Mouse (Mus musculus): ENCODE measurements around the gene Slc4a4.
"Not testable (repeated sequence)": the region's sequence is repeated elsewhere in the genome, so short reads cannot be mapped to it uniquely, and the experiment has no call there.

Slc4a4 gene

DNA sequence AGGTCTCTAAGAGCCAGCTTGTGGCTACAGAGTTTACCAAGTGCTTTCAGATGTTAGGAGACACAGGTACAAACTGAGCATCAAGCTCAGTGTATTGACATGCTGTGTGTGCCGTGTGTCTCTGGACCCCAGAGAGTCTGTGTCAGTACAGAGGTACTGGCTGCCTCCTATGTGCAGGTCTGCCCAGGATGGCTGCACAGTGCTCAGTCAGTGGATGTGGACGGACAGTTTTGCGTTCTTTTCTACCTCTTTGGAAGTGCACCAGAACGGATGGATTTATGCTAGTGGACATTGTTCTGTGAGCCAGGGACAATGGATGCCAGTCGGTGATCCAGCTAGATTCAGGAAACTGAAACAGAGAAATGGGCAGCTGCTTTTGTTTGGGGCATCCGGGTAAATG lies 72.8 kb downstream of the Slc4a4 start:
- no peak for DNase-seq (ENCODE audit: low spot score in 2 of 2)

DNA sequence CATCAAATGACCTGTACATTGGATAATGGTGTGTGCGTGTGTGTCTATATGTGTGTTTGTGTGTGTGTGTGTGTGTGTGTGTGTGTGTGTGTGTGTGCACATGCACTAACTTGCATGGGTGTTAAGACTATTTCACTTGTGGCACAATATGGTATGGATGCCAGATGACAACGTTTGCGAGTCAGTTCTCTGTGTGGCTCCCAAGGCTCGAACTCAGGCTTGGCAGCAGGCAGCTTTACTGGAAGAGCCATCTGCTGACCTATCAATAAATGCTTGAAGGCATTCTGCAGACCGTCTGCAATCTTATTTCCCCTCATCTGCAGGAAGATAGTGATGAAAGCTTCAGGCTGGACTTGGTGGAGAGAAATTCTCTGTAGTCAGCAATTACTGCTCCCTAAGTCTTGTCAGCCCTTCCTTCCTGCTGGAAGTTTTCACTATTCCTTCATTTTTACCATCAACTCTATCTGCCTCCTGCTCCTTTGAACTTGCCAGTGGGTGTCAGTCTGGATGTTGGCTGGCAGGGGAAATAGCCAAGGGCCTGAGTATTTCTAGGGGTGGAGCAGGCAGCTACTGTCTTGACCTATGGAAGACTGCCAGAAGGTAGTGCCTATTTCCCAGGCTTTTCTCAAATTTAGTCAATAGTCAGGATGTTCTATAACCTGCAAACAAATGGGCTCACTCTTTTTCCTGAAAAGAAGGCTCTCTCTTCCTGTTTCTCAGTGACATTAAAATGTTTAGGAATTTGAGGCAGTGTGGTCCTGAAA lies 73.9 kb downstream of the Slc4a4 start:
- no peak for DNase-seq (ENCODE audit: low spot score in 2 of 2)

DNA sequence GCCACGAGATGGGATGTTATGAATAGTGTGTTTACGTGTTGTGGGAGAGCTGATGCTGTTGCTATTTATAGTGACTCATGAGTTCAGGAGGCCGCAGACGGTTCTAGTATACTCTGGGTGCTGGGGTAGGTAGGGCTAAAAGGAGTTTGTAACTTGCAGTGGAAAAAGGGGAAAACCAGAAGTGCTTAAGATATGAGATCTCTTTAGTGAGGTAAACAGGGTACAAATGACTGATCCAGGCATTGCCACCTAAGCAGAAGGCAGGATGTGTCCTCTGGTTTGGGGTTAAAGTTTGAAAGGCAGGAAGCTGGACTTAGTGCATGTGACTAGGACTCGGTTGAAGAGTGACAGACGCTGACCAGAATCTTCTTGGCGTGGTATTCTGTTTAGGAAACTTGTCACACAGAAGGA lies 74.7 kb downstream of the Slc4a4 start:
- DNase-seq (ENCODE audit: low spot score in 2 of 2) = peak in 1 of 2 experiments; percentile 34

DNA sequence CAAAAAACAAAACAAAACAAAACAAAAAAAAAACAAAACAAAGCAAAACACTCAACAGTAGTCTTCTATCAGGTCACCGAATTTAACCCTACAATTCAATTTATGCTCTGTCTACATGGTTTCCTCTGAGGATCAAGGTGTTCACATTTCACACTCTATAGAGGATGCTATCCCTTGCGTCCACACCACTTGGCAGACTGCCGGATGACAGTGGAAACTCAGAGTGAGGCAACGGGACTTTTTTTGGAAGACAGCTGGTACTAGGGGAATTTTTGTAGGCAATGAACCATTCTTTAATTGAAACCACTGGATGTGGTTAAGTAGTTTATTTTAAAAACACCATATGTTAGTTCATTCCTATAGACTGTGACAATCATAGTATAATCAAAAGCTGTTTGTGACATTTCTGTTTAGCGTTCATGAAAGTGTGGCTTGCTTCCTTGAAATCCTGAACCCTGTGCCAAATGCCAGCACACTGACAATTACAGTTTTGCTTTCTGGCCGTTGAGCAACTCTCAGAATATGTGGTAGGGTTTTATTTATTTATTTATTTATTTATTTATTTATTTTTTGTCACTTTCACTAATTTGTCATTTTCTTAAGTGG lies 78.2 kb downstream of the Slc4a4 start:
- DNase-seq (ENCODE audit: low spot score in 2 of 2) = no peak

DNA sequence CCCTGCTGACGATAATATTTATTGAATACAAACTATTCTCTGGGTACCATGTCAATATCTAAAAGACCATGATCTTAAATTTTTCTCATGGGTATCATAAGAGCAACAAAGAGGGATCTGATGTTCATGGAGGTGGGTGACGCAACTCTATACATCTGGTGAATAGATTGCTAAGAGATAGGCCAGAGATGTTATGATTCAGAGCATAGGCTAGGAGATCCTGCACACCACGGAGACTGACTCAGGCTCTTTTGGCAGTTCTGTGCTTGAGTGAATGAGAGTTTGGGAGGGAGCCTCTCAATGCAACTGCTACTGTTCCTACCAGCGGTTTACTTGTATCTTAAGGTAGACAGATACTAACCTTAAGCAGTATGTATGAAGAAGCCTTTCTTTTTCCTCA lies 79.9 kb downstream of the Slc4a4 start:
- no peak for DNase-seq (ENCODE audit: low spot score in 2 of 2)

DNA sequence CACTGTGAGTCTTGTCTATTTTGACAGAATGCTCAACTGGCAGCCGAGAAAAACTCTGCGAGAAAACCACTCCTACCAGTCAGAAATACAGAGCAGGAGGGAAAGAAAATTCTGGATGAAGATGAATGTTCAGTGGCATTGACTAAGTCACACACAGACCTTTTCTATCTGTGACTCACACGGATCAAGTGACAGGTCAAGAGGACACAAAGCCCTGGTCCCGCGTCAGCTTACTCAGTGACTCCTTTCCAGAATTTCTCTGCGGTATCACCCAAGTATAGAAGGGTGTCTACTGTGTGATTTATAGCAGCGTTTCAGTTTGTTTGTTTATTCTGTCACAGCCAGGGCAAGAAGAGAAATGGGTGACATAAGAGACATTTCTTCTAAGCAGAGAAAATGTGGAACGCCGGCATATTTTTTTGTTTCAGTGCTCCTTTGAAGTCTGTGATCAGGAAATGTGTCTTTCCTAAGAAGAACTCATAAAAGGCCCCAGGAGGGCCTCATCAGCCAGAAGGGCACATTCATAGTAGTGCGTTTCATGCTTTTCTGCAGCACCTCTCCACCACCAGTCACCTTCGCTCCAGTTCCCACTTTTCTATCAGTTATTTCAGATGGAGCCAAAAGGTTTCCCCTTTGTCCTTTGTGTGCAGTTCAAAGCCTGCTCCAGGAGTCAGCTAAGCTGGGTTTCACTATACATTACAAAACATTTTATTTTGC lies 82.5 kb downstream of the Slc4a4 start:
- DNase-seq (ENCODE audit: low spot score in 2 of 2) = no peak

DNA sequence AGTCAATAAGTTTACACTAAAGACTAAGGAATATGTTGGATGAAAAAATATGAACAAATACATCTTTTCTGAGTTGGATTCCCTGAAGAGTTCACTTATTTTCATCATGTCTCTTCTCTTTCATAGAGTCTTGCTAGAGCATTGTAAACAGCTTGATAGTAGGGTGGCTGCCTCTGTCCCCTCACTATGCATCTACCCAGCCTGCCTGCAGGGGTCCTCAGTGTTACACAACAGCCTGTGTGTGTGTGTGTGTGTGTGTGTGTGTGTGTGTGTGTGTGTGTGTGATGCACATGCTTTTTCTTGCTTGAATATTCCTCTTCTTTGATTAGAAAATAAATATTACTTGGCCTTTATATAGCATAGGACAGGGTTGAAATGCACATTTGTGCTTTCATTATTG lies 84.9 kb downstream of the Slc4a4 start:
- no peak for DNase-seq (ENCODE audit: low spot score in 2 of 2)

DNA sequence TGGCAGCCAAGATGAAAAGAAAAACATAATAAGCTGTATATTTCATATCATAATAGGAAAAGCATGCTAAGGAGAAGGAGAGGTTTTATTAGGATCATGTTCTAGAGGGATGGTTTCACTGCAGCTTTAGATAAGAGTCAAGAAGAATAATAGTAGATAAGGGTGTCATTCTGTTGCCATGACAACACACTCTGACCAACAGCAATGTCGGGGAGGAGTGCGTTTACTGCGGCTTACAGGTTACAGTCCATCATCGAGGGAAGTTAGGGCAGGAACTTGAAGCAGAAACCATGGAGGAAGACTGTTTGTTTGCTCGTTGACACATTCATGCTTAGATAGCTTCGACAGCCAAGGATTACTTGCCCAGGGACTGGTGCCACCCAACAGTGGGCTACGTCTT lies 85.7 kb downstream of the Slc4a4 start:
- no peak for DNase-seq (ENCODE audit: low spot score in 2 of 2)

DNA sequence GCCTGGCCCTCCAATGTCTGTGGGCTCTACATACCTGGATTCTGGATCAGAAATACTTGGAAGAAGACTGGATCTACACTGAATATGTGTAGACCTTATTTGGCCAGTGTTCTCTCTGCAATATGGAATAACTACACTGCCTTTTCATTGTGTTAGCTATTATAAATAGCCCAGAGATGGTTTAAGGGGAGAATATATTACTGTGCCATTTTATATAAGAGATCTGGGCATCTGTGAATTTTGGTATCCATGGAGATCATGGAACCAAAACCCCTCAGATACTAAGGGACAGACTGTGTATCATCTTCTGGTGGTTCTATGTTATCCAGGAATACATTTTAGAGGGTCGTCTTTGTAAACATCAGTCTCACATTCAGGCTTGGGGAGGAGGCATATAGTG lies 86.5 kb downstream of the Slc4a4 start:
- no peak for DNase-seq (ENCODE audit: low spot score in 2 of 2)

DNA sequence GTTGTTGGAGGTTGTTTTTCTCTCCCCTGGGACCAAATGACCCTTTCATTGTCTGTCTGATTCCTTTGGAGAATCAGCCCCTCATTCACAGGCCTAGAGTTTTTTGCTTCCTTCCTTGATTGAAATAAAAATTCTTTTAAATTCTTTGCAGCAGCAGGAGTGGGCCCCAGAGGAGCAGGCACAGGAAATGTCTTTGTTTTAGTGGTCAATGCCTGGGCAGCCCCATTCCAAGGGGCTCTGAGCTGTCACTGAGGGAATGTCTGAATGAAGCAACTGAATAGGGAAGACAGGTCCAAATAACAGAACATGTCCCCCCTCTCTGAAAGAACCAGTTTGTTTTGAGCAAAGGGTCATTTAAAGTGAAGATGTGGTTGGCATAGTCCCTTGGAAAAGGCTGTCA lies 89.1 kb downstream of the Slc4a4 start:
- no peak for DNase-seq (ENCODE audit: low spot score in 2 of 2)

DNA sequence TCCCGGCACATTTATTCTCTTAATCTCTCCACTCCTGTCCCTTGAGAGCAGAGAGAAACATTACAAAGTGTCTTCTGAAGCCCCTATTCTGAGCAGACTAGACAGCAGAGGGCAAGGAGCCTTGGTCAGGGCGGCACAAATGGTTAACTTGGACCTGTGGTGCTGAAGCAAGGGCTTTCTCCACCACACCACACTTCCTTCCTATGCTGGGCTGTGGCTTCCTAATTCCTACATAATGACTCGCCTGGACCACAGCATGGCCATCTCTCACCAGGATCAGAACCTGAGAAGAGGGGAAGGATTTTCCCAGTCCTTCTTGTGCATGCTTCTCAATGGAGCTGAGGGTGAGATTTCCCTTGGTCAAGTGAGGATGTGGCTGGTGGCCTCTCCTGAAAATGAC lies 89.8 kb downstream of the Slc4a4 start:
- no peak for DNase-seq (ENCODE audit: low spot score in 2 of 2)

DNA sequence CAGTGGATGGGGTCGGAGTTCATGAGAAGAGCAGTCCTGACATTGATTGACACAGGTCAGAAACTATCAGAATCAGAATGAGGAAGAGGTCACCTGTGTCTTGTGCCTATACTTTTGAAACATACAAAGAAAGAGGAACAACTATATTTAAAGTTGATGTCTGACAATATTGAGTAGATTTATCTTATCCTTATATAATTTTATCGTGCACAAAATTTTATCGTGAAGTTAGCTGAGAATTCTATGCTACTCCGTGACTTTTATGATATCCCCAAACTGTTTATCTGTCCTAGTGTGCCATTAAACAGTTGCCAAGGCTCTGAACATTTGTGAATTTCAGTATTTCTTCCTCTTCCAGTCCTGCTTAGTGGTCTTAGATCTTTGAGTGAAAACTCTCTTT lies 94.1 kb downstream of the Slc4a4 start:
- no peak for DNase-seq (ENCODE audit: low spot score in 2 of 2)

DNA sequence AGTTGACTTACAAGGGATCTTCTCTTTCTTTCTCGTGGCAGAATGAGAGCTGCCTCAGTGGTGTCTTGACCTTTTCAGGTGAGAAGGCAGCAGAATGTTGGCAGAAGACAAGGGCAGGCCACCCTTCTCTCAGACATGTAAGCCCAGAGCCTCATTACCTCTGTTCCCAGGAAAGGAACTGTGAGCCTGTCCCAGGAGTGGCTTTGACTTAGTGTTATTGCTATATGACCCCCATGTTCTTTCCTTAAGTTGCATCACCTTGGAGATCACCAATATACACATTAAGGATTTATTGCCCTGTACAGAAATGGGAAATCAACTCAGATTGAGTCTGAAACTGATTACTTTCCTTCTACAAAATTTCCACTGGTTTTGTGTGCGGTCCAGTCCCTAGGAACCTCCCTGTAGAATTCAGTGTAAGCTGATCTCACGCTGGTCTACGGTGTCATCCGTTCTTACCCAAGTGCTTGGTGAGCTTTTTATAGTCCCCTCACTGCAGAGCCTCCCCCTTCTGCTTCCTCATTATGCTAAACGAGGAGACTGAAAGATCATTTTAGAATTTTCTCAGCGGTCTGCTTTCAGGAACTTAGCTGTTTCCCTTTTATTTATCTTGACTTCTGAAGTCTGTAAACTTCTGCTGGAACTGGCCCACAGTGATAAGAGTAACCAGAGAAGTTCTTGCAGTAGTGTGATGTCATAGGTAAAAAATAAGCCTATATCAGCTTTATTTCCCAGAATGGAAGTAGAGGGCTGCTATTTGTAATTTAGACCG lies 94.8 kb downstream of the Slc4a4 start:
- peak; percentile 31 to 35 for DNase-seq (ENCODE audit: low spot score in 2 of 2)

DNA sequence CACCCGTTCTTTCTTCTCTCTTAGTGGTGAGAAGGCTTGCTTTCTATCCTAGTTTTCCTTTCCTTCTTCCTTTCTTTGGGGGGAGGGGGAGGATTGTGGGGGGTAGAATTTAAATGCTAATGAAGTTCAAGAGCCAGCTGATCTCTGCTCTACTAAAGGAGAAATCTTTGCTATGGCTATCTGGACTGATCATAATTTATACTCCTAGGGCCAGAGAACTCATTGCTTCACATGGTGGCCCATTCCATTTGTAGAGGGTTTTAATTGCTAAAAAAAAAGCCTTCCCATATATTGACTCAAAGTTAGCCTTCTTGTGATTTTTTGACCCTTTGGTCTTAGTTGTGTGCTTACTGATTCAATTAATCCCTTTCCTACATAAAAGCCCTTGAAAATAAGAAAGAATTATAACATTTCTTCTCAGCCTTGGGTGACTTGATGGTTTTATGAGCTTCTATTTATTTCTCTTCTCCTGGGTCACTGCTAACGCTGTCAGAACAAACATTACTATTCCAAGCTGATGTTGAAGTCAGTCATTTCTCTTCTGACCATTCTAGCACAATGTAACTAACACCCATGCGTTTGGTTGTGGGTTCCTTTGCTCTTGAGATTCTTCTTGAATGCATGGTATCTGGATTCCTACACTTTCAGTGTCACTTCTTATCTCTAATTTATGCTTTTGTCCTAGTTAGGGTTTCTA lies 95.6 kb downstream of the Slc4a4 start:
- DNase-seq (ENCODE audit: low spot score in 2 of 2) = no peak

DNA sequence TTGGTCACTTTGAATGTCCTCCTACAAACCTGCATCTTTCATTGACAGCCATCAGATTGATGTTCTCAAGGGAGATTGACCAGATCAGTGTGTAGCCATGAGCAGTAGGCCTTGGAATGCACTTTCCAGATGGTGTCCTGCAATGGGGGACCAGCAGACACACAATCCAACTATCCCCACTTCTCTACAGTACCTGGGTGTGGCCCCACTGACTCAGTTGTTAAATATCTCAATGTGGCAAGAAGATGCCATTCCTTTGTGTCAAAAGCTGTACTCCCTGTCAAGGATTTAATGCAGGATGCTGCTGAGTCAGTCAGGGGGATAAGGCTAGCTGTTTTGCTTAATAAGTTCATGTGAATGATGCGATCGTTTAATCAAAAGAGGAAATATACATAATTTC lies 96.6 kb downstream of the Slc4a4 start:
- no peak for DNase-seq (ENCODE audit: low spot score in 2 of 2)

DNA sequence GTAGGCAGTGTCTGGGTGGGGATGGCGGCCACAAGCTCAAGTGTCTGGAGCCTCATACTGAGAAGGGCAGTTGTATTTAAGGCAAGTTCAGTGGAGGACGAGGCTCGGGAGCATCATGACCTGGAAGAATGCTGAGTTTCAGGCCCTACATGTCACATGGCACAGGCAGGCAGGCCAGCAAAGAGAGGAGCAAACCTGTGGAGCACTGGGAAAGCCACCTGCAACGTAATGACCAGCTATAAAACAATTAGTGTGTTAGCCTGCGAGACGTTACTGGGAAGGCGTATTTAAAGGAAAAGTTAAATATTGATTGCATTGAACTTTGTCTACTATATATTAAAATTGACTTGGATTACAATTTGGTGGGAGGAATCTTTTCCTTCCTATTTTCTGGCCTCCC lies 97.0 kb downstream of the Slc4a4 start:
- no peak for DNase-seq (ENCODE audit: low spot score in 2 of 2)

DNA sequence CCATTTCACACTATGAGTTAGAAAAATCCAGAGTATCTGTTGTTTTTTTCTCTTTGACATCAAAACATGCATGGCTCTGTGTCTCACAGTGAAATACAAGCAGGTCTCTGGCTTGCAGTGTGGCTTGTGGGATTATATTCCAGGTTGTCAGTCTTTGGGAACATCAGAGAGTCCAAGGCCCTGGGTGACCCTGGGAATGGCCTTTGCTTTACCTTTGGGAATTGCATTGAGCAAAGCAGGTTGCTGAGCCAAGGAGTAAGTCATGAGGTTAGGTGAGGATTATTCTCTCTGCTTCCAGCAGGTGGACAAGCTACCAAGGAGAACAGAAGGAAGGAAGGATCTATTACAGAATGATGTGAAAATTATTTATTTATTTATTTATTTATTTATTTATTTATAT lies 102.4 kb downstream of the Slc4a4 start:
- no peak for DNase-seq (ENCODE audit: low spot score in 2 of 2)

DNA sequence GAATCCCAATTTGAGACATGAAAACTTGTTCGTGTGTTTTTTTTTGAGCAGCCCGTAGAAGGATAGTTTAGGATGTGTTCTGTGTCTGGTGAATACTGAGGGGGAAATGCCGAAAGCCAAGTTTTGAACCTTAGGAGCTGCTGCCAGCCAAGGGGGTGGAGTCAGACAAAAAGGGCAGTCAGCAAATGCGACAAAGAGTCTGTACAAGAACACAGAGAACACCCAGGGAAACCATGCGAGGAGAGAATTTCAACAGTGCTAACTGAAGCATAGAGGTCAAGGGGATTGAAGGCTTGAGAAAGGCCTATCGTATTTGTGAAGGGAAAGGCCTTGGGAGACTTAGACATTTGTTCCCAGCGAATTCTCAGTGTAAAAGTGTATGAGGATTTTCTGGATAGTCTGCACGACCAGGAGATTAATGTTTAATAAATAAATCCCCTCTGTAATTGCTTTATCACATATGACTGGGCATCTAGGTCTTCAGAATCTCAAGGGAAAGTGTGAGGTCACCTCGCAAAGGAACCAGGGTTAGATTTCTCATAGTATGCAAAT lies 103.7 kb downstream of the Slc4a4 start:
- DNase-seq (ENCODE audit: low spot score in 2 of 2) = no peak

DNA sequence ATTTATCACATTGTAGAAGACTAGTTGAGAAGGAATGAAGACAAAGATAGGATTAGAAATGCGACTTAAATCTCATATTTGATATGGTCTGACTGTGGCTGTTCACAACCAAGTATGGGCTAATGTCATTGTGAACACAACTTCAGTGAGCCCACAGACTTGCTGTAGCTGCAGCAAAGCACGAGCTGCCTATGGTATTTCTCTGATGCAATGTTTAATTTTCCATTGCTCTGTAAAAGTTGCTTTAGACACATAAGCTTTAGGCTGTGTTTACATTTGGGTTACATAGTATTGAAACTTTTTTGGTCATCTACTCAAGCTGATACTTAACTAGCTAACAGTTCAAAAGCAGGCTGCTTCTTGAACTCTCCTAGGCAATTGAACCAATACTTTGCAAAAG lies 104.7 kb downstream of the Slc4a4 start:
- not testable (repeated sequence) for DNase-seq (ENCODE audit: low spot score in 2 of 2)

DNA sequence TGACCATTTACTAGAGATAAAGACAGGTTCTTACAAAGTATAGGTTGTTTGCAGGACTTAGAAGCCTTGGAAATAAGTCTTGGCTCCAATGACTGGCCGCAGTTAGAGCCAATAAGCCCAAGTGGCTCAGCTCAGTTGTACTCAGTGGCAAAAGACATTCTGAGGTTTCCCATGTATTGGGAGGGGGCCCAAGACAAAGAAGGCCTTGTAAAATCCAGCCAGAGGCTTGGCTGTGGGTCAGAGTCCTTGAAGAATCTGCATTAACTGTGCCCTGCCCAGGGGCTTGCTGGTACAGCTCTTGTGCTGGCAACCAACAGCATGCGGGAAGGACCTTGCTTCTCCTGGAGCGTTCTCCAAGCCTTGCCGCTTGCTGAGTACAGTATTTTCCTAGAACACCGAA lies 107.9 kb downstream of the Slc4a4 start:
- no peak for DNase-seq (ENCODE audit: low spot score in 2 of 2)

DNA sequence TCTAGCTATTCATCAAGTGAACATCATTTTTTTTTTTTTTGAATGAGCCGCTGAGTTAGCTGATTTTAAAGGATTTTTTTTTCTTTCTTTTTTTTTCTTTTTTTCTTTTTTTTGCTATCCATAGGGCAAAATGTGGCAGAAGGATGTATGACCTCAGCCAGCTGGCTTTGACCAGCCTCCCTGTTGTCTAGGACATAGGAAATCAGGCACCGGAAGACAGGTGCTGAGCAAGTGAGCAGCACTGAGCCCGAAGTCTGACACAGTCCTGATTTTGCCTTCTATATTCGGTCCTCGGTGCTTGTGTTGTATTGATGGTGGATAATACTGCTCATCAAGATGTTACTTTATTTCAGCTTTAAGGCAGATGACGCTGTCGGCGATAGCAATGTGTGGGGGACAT lies 109.6 kb downstream of the Slc4a4 start:
- no peak for DNase-seq (ENCODE audit: low spot score in 2 of 2)

Data from heart, adult 9 months (tissue).